Mouse (Mus musculus) neural tube, embryonic 14.5 days (tissue): Measurements from ENCODE around the gene Tnpo2. TPM values are rescaled to one million over a fixed set of nuclear protein-coding genes. Genes with fewer than 3 reads are reported as not detected.

Source experiments
- ATAC-seq: fragments of 200-750 bp; cut with Nextera tagmentation; 2 replicates; pipeline ENCODE4 v1.8.0; 2017; ENCODE audit warnings: low read depth, mild to moderate bottlenecking, moderate TSS enrichment, moderate library complexity
- H3K27ac ChIP-seq: fragments of 300-500 bp; sonication (generic); 2 replicates; pipeline ENCODE4 v1.5.1; 2014; ENCODE audit warnings: low read depth, mild to moderate bottlenecking, control low read depth, low read length, moderate library complexity, mixed read lengths
- H3K27me3 ChIP-seq: fragments of 300-500 bp; sonication (generic); 2 replicates; pipeline ENCODE4 v1.6.1; 2014; ENCODE audit warnings: low read length; ENCODE audit not compliant: control insufficient read depth, insufficient read depth
- H3K36me3 ChIP-seq: fragments of 300-500 bp; sonication (generic); 2 replicates; pipeline ENCODE4 v1.6.1; 2014; ENCODE audit warnings: low read length, mixed read lengths; ENCODE audit not compliant: control insufficient read depth, insufficient read depth
- H3K4me1 ChIP-seq: fragments of 300-500 bp; sonication (generic); 2 replicates; pipeline ENCODE4 v1.6.1; 2014; ENCODE audit warnings: low read length; ENCODE audit not compliant: control insufficient read depth, insufficient read depth
- H3K4me2 ChIP-seq: fragments of 300-500 bp; sonication (generic); 2 replicates; pipeline ENCODE4 v1.6.1; 2014; ENCODE audit warnings: mild to moderate bottlenecking, low read depth, low read length, control low read depth
- H3K4me3 ChIP-seq: fragments of 300-500 bp; sonication (generic); 2 replicates; pipeline ENCODE4 v1.5.1; 2014; ENCODE audit warnings: low read depth, low read length, control low read depth, mixed read lengths
- H3K9ac ChIP-seq: fragments of 300-500 bp; sonication (generic); replicated peaks from 2 replicates; pipeline ENCODE4 v1.6.1; 2014; ENCODE audit warnings: low read depth, mild to moderate bottlenecking, control low read depth, low read length, mixed read lengths
- H3K9me3 ChIP-seq: fragments of 300-500 bp; sonication (generic); 2 replicates; pipeline ENCODE4 v1.6.1; 2016; ENCODE audit warnings: low read length; ENCODE audit not compliant: control insufficient read depth
- WGBS: fragments of 180-500 bp; shearing (Covaris S2); extraction: QIAGEN DNeasy Blood & Tissue Kit; methylation state at CpG from one replicate; pipeline ENCODE4 v1.1.7; 2014; 5-methylcytosine and 5-hydroxymethylcytosine counted together
- polyA plus RNA-seq: library from polyadenylated mRNA; unstranded; fragments of >200 nt; fragmentation: Nextera tagmentation; extraction: Ambion mirVana; gene quantifications from 2 replicates; pipeline ENCODE4 v1.2.1, GENCODE M21; 2014

Tnpo2 gene
- polyA plus RNA-seq, result 30.8 and 45.8 TPM in 2 replicates

DNA sequence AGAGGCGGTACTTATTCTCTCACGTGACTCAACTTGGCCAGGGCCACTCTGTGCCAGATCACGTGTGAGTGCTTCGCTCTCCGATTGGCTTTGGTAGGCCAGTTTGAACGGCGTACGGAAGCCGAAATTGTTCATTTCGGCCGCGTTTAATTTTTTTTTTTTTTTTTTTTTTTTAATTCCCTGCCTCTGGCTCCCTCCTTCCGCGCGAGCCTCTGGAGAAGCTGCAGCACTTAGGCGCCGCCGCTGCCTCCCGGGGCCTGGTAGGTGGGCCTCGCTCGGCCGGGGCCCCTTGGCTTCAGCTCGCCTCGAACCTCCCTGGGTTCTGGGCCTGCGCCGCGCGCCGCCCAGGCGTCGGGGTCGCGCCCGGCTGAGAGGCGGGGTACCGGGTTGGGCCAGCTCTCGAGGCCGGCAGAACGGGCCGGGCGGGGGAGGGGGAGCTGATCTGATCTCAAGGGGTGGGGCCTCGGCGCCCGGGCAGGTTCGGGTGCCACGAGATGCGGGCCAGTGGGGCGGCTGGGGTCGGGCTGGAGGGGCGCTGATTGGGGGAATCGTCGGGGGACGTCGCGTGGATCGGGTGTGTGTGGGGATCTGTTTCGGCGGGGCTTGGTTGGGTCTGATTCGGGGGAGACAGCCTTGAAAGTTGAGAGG lies at the start of gene Tnpo2:
Gene Tnpo2, plus strand, starts transcription at position 198 of the 648 bp plus-strand sequence.
- peaks cover 17% of the 10 kb centered on the region for H3K36me3 ChIP-seq
- H3K4me3 ChIP-seq, result peak within 1 kb of the TSS; percentile 77
- WGBS, result under 1% methylated on average over 45 of the region's 59 CpGs
- H3K4me1 ChIP-seq, result peaks cover 24% of the 10 kb centered on the region
- H3K9me3 ChIP-seq, result no peaks in the 10 kb centered on the region
- H3K9ac ChIP-seq, result peak within 1 kb of the TSS; percentile 87
- H3K27ac ChIP-seq, result peak within 1 kb of the TSS; percentile 96
- peak; percentile 92 for ATAC-seq
- H3K4me2 ChIP-seq, result peak within 1 kb of the TSS; percentile 96
- no peaks in the 10 kb centered on the region for H3K27me3 ChIP-seq

DNA sequence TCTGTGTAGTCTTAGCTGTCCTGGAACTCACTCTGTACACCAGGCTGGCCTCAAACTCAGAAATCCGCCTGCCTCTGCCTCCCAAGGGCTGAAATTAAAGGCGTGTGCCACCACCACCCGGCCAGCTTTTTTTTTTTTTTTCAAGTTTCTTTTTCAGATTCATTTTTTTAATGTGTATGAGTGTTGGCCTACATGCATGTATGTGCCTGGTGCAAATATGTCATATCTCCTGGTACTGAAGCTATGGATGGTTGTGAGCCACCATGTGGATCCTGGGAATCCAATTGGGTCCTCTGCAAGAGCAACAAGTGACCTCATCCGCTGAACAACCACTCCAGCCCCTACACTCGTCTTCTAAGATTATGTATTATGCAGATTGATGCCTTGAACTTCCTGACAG lies 49.3 kb upstream of the Tnpo2 start:
- Histone ChIP-seq H3K36me3 (no peaks in the 10 kb centered on the region), H3K9ac (no peak overlapping the region), H3K4me2 (no peak overlapping the region), H3K9me3 (no peaks in the 10 kb centered on the region), H3K4me1 (peaks cover 16% of the 10 kb centered on the region), H3K27me3 (no peaks in the 10 kb centered on the region), H3K27ac (no peak overlapping the region), H3K4me3 (no peak overlapping the region)
- ATAC-seq, result no peak
- 83% methylated on average over 5 of the region's 5 CpGs for WGBS

DNA sequence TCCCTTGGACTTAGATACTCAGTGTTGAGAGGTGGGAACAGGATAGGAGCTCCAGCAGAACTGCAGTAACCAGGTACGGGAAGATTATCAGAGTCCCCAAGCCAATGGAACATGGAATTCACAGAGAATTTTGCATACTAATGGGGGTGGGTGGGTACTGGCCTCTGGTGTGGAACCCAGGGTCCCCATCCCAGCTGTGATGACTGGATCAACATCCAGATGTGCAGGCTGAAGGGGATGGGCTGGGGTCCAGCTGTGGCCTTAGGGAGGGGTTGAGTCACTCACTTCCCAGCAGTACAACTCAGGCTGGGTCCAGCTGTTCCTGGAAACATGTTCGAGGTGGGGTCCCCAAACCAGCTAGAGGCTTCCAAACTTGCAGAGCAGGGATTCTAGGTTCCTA lies 48.8 kb upstream of the Tnpo2 start:
- no peak overlapping the region for H3K9ac ChIP-seq
- no peak for ATAC-seq
- WGBS, result 73% methylated on average over 2 of the region's 2 CpGs
- H3K9me3 ChIP-seq, result no peaks in the 10 kb centered on the region
- H3K27ac ChIP-seq, result no peak overlapping the region
- H3K4me1 ChIP-seq, result peaks cover 16% of the 10 kb centered on the region
- no peak overlapping the region for H3K4me2 ChIP-seq
- no peak overlapping the region for H3K4me3 ChIP-seq
- no peaks in the 10 kb centered on the region for H3K36me3 ChIP-seq
- no peaks in the 10 kb centered on the region for H3K27me3 ChIP-seq

DNA sequence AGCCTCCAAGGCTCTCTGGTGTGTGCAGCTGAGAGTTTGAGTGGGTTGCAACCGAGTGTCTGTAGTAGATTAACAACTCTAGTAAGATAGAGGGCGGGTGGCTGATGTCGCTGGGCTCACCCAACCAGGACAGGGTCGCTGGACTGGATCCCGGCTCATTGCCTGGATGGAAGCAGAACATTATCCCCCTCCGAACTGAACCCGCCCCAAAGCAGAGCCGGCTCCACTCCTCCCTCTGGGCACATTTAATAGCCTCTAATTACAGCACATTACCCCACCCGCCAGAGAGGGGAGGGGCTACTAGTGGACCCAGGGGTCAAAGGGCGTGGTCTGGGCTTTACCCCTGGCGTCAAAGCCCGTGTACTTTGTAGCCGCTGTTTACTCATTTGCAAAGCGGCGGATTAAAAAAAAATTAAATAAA lies 47.4 kb upstream of the Tnpo2 start:
- H3K4me3 ChIP-seq, result no peak overlapping the region
- H3K36me3 ChIP-seq, result no peaks in the 10 kb centered on the region
- H3K27me3 ChIP-seq, result no peaks in the 10 kb centered on the region
- no peaks in the 10 kb centered on the region for H3K9me3 ChIP-seq
- H3K4me2 ChIP-seq, result peak overlapping the region; percentile 86
- no peak for ATAC-seq
- no peak overlapping the region for H3K27ac ChIP-seq
- 7% methylated on average over 15 of the region's 15 CpGs for WGBS
- H3K9ac ChIP-seq, result no peak overlapping the region
- H3K4me1 ChIP-seq, result peaks cover 16% of the 10 kb centered on the region

DNA sequence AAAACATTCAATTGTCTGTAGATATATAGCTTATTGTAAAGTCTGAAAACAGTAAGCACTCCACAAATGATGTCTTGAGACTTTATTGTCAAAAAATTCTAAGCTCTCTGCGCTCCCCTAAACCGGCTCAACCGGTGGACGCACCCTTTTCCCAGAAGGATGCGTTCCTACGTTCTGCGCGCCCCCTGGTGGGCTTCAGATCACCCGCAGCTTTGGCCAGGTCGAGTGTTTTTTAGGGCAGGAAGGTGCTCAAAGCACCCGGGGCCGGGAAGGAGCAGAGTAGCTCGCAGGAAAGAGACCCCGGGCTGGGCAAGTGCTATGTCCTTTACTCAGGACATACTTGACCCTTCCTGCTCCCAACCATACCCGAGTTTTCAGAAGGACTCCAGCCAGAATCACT lies 46.9 kb upstream of the Tnpo2 start:
- Histone ChIP-seq H3K27ac (peak overlapping the region; percentile 78), H3K9ac (peak overlapping the region; percentile 53), H3K9me3 (no peaks in the 10 kb centered on the region), H3K4me2 (peak overlapping the region; percentile 86), H3K36me3 (no peaks in the 10 kb centered on the region), H3K27me3 (no peaks in the 10 kb centered on the region), H3K4me1 (peaks cover 14% of the 10 kb centered on the region), H3K4me3 (peak overlapping the region; percentile 48)
- WGBS, result under 1% methylated on average over 15 of the region's 15 CpGs
- peak; percentile 58 for ATAC-seq

DNA sequence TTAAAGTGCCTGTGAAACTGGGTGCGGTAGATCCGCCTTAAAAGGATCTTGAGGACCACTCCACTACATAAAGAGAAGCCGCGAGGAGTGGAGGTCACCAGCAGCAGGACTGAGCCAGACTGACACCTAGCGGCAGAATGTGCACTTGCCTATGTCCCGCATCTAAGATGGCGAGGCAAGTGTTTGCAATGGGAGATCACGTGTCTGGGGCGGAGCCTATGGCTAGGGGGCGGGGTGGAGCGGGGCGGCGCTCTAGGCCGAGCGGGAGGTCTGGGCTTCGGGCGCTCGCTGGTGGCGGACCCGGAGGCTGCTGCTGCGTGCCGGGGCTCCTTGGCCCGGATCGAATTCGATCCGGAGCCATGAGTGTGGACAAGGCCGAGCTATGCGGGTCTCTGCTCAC lies 46.4 kb upstream of the Tnpo2 start, which contains the start of gene Hook2:
Gene Hook2, plus strand, starts transcription at position 255 of the 400 bp plus-strand sequence.
- Histone ChIP-seq H3K27me3 (no peaks in the 10 kb centered on the region), H3K27ac (peak within 1 kb of the TSS; percentile 78), H3K4me3 (peak within 1 kb of the TSS; percentile 48), H3K4me1 (peaks cover 9% of the 10 kb centered on the region), H3K36me3 (no peaks in the 10 kb centered on the region), H3K4me2 (peak within 1 kb of the TSS; percentile 86), H3K9ac (peak within 1 kb of the TSS; percentile 64), H3K9me3 (no peaks in the 10 kb centered on the region)
- peak; percentile 89 for ATAC-seq
- WGBS, result under 1% methylated on average over 28 of the region's 28 CpGs

DNA sequence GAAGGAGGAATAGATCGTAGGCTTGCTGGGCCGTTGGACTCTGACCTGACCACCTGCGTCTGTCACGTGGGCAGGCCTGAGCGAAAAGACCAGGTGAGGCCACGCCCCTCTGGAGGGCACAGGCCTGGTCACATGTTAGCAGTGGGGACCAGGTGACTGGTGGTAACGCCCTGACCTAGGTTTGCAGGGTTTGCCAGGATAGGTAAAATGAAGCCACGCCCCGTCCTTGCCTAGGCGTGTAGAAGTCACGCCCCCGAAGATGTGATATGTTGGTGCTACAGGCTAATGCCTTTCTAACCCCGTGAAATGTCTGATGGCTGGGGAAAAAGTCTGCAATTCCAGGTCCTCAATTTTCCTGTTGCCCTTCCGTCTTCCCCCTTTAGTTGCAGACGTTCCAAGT lies 45.9 kb upstream of the Tnpo2 start:
- ATAC-seq, result peak; percentile 50
- under 1% methylated on average over 15 of the region's 15 CpGs for WGBS
- Histone ChIP-seq H3K4me2 (peak overlapping the region; percentile 86), H3K4me3 (peak overlapping the region; percentile 48), H3K27me3 (no peaks in the 10 kb centered on the region), H3K36me3 (no peaks in the 10 kb centered on the region), H3K9me3 (no peaks in the 10 kb centered on the region), H3K4me1 (0 out of 2 replicates have a peak, but pooled peaks cover 6% of the 10 kb centered on the region), H3K9ac (peak overlapping the region; percentile 64), H3K27ac (peak overlapping the region; percentile 78)

DNA sequence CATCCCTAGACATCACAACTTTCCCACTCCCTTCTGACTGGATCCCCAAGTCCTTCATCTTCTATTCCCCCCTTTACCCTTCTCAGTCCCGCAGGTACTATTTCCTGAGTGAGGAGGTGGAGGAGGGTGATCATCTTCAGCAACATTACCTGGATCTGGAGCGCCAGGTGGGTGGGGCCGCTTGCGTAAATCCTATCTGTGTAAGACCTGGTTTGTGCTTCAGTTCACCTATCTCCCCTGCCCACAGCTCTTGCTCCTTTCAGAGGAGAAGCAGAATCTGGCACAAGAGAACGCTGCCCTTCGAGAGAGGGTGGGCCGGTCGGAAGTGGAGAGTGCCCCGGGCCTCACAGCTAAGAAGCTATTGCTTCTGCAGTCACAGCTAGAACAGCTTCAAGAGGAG lies 42.3 kb upstream of the Tnpo2 start:
- ATAC-seq, result no peak
- H3K9ac ChIP-seq, result no peak overlapping the region
- 0 out of 2 replicates have a peak, but pooled peaks cover 5% of the 10 kb centered on the region for H3K4me1 ChIP-seq
- 97% methylated on average over 9 of the region's 9 CpGs for WGBS
- no peaks in the 10 kb centered on the region for H3K36me3 ChIP-seq
- H3K4me3 ChIP-seq, result no peak overlapping the region
- no peaks in the 10 kb centered on the region for H3K27me3 ChIP-seq
- H3K27ac ChIP-seq, result no peak overlapping the region
- no peaks in the 10 kb centered on the region for H3K9me3 ChIP-seq
- no peak overlapping the region for H3K4me2 ChIP-seq

DNA sequence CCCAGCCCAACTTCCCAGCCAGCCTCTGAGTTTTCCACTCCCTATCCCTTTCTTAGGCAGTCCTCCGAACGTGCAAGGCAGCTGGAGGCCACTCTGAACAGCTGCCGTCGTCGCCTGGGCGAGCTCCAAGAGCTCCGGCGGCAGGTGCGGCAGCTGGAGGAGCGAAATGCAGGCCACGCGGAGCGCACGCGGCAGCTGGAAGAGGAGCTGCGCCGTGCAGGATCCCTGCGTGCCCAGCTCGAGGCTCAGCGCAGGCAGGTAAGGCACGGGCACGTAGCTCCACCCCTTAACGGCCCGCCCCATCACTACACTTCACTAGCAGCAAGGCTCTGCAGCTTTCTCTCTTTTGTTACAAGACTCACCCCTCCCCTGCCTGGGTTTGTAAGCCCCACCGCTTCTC lies 41.0 kb upstream of the Tnpo2 start:
- Histone ChIP-seq H3K9me3 (no peaks in the 10 kb centered on the region), H3K4me3 (no peak overlapping the region), H3K9ac (no peak overlapping the region), H3K4me1 (0 out of 2 replicates have a peak, but pooled peaks cover 3% of the 10 kb centered on the region), H3K36me3 (no peaks in the 10 kb centered on the region), H3K27ac (no peak overlapping the region), H3K4me2 (no peak overlapping the region), H3K27me3 (no peaks in the 10 kb centered on the region)
- WGBS, result 20% methylated on average over 25 of the region's 25 CpGs
- ATAC-seq, result no peak
